Comparison of ENCODE assay signal across 14 mouse cellular contexts in the genomic region with DNA sequence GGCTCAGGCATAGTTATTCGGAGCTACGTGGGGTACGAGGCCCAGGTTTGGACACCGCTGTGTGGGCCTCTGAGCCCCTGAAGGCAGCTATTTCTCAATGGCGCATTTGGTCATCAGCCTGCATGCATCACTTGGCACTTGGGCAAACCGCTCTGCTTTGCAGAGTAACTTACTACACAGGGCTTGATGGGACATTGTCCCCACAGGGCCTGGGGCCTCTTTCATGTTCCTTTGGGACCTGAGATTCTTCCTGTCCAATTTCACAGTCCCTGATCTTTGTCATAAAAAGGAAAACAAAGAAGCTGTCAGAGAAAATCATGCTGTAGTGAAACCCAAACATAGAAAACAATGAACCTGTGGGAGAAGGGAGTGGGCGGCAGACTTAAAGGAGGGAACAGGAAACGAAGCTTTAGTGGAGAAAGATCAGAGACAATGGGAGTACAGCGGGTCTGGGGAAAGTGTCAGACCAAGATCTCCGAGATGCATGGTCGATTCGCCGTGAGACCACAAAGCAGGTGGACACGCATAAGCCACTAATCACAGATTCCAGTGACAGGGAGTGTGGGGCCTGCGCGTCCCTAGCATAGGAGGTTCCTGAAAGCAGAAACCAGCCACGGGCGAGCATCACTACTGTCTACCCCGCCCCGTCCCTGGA. TPM values are rescaled to one million over a fixed set of nuclear protein-coding genes. Genes with fewer than 3 reads are reported as not detected.
A peak's percentile ranks its signal among the peaks of the same experiment; 100 is the strongest.
DNase-seq lines count a peak whose midpoint lies in the region; ATAC-seq and TF ChIP-seq lines count a peak whose summit lies in the region.
"Had no signal": no experiment of that assay in that cellular context is flagged by ENCODE, and none has a peak within 500 bp of the region (broad histone marks: within the 10 kb centered on the region; RNA-seq: fewer than 3 reads in every experiment).

No protein-coding gene starts in this region.

- no peaks in the 10 kb centered on the region for H3K36me3 ChIP-seq in hindbrain, embryonic 12.5 days
- no peaks in the 10 kb centered on the region for H3K36me3 ChIP-seq in hindbrain, embryonic 14.5 days (replicated peaks; ENCODE audit: control insufficient read depth, insufficient read depth)
- H3K36me3 ChIP-seq in liver, postnatal 0 days (replicated peaks; ENCODE audit: insufficient read depth, low read length): no peaks in the 10 kb centered on the region
- H3K36me3 ChIP-seq: heart, embryonic 13.5 days; neural tube, embryonic 12.5 days had no signal

- no peak for TF ChIP-seq EP300 in liver, postnatal 0 days (IDR thresholded peaks at IDR 0.05; ENCODE audit: low read depth)

- no peak for TF ChIP-seq CTCF in bone marrow macrophage, adult 2 months (IDR thresholded peaks at IDR 0.05; ENCODE audit: low read depth, low read length)
- no peak for TF ChIP-seq CTCF in liver, postnatal 0 days (IDR thresholded peaks at IDR 0.05; ENCODE audit: low read depth)

- peak overlapping the region; percentile 35; the same call in 1 of the 2 replicates for H3K9ac ChIP-seq in hindbrain, embryonic 12.5 days
- H3K9ac ChIP-seq in hindbrain, embryonic 14.5 days: no peak overlapping the region
- no peak overlapping the region for H3K9ac ChIP-seq in liver, postnatal 0 days (replicated peaks)
- H3K9ac ChIP-seq: heart, embryonic 13.5 days; neural tube, embryonic 12.5 days had no signal

- no peak for DNase-seq in hindbrain, embryonic 14.5 days (ENCODE audit: low spot score)
- DNase-seq in CD4-positive helper T cell, adult 2 months (ENCODE audit: low read depth, low spot score): peak; percentile 38
- no peak for DNase-seq in liver, postnatal 0 days
- DNase-seq in adrenal gland, adult (ENCODE audit: inconsistent age in 2 of 2, low spot score in 1 of 2): no peak
- DNase-seq in frontal cortex, postnatal 10 days (ENCODE audit: low spot score in 2 of 2): no peak
- DNase-seq in urinary bladder, adult 18-20 months (ENCODE audit: low spot score in 2 of 2): no peak
- DNase-seq: adrenal gland, adult 8-10 months; cerebellum, adult 11-12 months; lung, postnatal 36 days; right cerebral cortex, postnatal 14 days had no signal

- no peaks in the 10 kb centered on the region for H3K9me3 ChIP-seq in hindbrain, embryonic 12.5 days (replicated peaks)
- no peaks in the 10 kb centered on the region for H3K9me3 ChIP-seq in hindbrain, embryonic 14.5 days (ENCODE audit: control insufficient read depth, low read length)
- no peaks in the 10 kb centered on the region for H3K9me3 ChIP-seq in liver, postnatal 0 days (ENCODE audit: low read length)
- H3K9me3 ChIP-seq: heart, embryonic 13.5 days; neural tube, embryonic 12.5 days had no signal

- no peaks in the 10 kb centered on the region for H3K27me3 ChIP-seq in hindbrain, embryonic 12.5 days
- H3K27me3 ChIP-seq in hindbrain, embryonic 14.5 days (ENCODE audit: control insufficient read depth, insufficient read depth, low read length): no peaks in the 10 kb centered on the region
- no peaks in the 10 kb centered on the region for H3K27me3 ChIP-seq in liver, postnatal 0 days (ENCODE audit: insufficient read depth, low read length)
- H3K27me3 ChIP-seq: heart, embryonic 13.5 days; neural tube, embryonic 12.5 days had no signal

- 0 out of 2 replicates have a peak overlapping the region, but pooled peaks have one; percentile 3 for H3K27ac ChIP-seq in hindbrain, embryonic 12.5 days
- no peak overlapping the region for H3K27ac ChIP-seq in hindbrain, embryonic 14.5 days
- H3K27ac ChIP-seq in bone marrow macrophage, adult 2 months (ENCODE audit: insufficient read depth, low read depth, low read length): no peak overlapping the region
- H3K27ac ChIP-seq in liver, postnatal 0 days (ENCODE audit: low read depth): 0 out of 2 replicates have a peak overlapping the region, but pooled peaks have one; percentile 39
- H3K27ac ChIP-seq: heart, embryonic 13.5 days; neural tube, embryonic 12.5 days had no signal

- no peak overlapping the region; the same call in 1 of the 2 replicates for H3K4me2 ChIP-seq in hindbrain, embryonic 12.5 days (replicated peaks)
- no peak overlapping the region for H3K4me2 ChIP-seq in hindbrain, embryonic 14.5 days (replicated peaks)
- H3K4me2 ChIP-seq in liver, postnatal 0 days (ENCODE audit: low read depth, low read length): peak overlapping the region; percentile 4
- H3K4me2 ChIP-seq: heart, embryonic 13.5 days; neural tube, embryonic 12.5 days had no signal

- no peak overlapping the region for H3K4me3 ChIP-seq in hindbrain, embryonic 12.5 days
- H3K4me3 ChIP-seq in hindbrain, embryonic 14.5 days (replicated peaks; ENCODE audit: low read length): no peak overlapping the region
- H3K4me3 ChIP-seq in bone marrow macrophage, adult 2 months (ENCODE audit: insufficient read depth, low read length): peak overlapping the region; percentile 22
- H3K4me3 ChIP-seq in liver, postnatal 0 days (ENCODE audit: low read depth, low read length): no peak overlapping the region
- H3K4me3 ChIP-seq: heart, embryonic 13.5 days; neural tube, embryonic 12.5 days had no signal

- peaks cover 12% of the 10 kb centered on the region for H3K4me1 ChIP-seq in hindbrain, embryonic 12.5 days
- no peaks in the 10 kb centered on the region for H3K4me1 ChIP-seq in hindbrain, embryonic 14.5 days (replicated peaks; ENCODE audit: control insufficient read depth, insufficient read depth, low read length)
- H3K4me1 ChIP-seq in bone marrow macrophage, adult 2 months (ENCODE audit: control insufficient read depth, insufficient read depth, low read length): peaks cover 22% of the 10 kb centered on the region
- peaks cover 7% of the 10 kb centered on the region for H3K4me1 ChIP-seq in liver, postnatal 0 days (ENCODE audit: insufficient read depth)

- ATAC-seq in hindbrain, embryonic 12.5 days (ENCODE audit: low FRiP score): no peak
- no peak for ATAC-seq in hindbrain, embryonic 14.5 days (ENCODE audit: low FRiP score)
- ATAC-seq in liver, postnatal 0 days: peak; percentile 20; the same call in 1 of the 2 replicates

- TF ChIP-seq POLR2A in bone marrow macrophage, adult 2 months (IDR thresholded peaks at IDR 0.05; ENCODE audit: borderline replicate concordance, low read depth, low read length): no peak

- 48% methylated on average over 20 of the region's 20 CpGs for WGBS in hindbrain, embryonic 12.5 days
- WGBS in hindbrain, embryonic 14.5 days: 33% methylated on average over 20 of the region's 20 CpGs
- 52% methylated on average over 20 of the region's 20 CpGs for WGBS in liver, postnatal 0 days (ENCODE audit: insufficient replicate concordance)

RNA-seq across cellular contexts. Expression of gene Abcc4, which starts 48.2 kb away (rescaled TPM):
- 2.8 and 3.2 TPM in 2 replicates for polyA plus RNA-seq in hindbrain, embryonic 12.5 days (2016; fragmentation: Nextera tagmentation; extraction: Ambion mirVana)
- 2.6 TPM in 2 replicates for polyA plus RNA-seq in hindbrain, embryonic 14.5 days (2014; fragmentation: Nextera tagmentation; extraction: Ambion mirVana)
- polyA plus RNA-seq in bone marrow macrophage, adult 2 months (2012; ENCODE audit: insufficient read depth, insufficient read length, missing spikeins): 8.2 and 8.6 TPM in 2 replicates
- 1.1 and 1.2 TPM in 2 replicates for polyA plus RNA-seq in liver, postnatal 0 days (2015; fragmentation: Nextera tagmentation; extraction: Ambion mirVana)

Comparison
In these comparisons a context has a peak if more than half of its experiments do, and no peak if none do; other contexts are left out.
1. H3K27ac ChIP-seq: peak in hindbrain, embryonic 12.5 days (single experiment) and liver, postnatal 0 days (single experiment); none in hindbrain, embryonic 14.5 days (single experiment) and bone marrow macrophage, adult 2 months (single experiment).